Mouse (Mus musculus) lung, postnatal 0 days (tissue): Measurements from ENCODE around the gene Oas1c.

ENCODE experiments used
- CTCF ChIP-seq: IDR thresholded peaks from 2 replicates; pipeline ENCODE4 v1.5.1; 2016; ENCODE audit warnings: antibody characterized with exemption, mild to moderate bottlenecking
- EP300 ChIP-seq: IDR thresholded peaks from 2 replicates; pipeline ENCODE4 v1.6.1; 2016; ENCODE audit warnings: antibody characterized with exemption, mild to moderate bottlenecking, control low read depth

- TF ChIP-seq CTCF (no peak), EP300 (no peak)
These were observed 61.1 kb downstream of the Oas1c start for GRCm38 (mm10) chr5:120751206-120751605.
